Mouse (Mus musculus) embryonic facial prominence, embryonic 11.5 days (tissue): ENCODE measurements at regions not wholly inside any gene's neighbourhood (a gene's known extent, or its start where the extent isn't known, plus 50 kb on each side); places are given as distances from the start of the nearest gene placed in this dataset.

ENCODE experiments used
- ATAC-seq: fragments of 200-750 bp; cut with Nextera tagmentation; replicated peaks from 2 replicates; pipeline ENCODE4 v1.8.0; 2017; ENCODE audit warnings: low read depth; ENCODE audit not compliant: insufficient number of reproducible peaks, low FRiP score, low TSS enrichment
- DNase-seq: peaks from one replicate; pipeline ENCODE4 v3.0.0-alpha.2; 2015; ENCODE audit warnings: low spot score
- H3K27ac ChIP-seq: fragments of 300-500 bp; sonication (generic); replicated peaks from 2 replicates; pipeline ENCODE4 v1.5.1; 2014; ENCODE audit warnings: mild to moderate bottlenecking, low read depth, low read length, control low read depth
- H3K27me3 ChIP-seq: fragments of 300-500 bp; sonication (generic); 2 replicates; pipeline ENCODE4 v1.6.1; 2014; ENCODE audit warnings: mild to moderate bottlenecking, low read length, moderate library complexity, mixed read lengths; ENCODE audit not compliant: control insufficient read depth, insufficient read depth
- H3K36me3 ChIP-seq: fragments of 300-500 bp; sonication (generic); replicated peaks from 2 replicates; pipeline ENCODE4 v1.6.1; 2014; ENCODE audit warnings: low read depth, mild to moderate bottlenecking, low read length, moderate library complexity, mixed read lengths; ENCODE audit not compliant: control insufficient read depth, insufficient read depth
- H3K4me1 ChIP-seq: fragments of 300-500 bp; sonication (generic); 2 replicates; pipeline ENCODE4 v1.6.1; 2014; ENCODE audit warnings: low read length, mixed read lengths; ENCODE audit not compliant: control insufficient read depth, insufficient read depth
- H3K4me2 ChIP-seq: fragments of 300-500 bp; sonication (generic); 2 replicates; pipeline ENCODE4 v1.6.1; 2014; ENCODE audit warnings: low read depth, mild to moderate bottlenecking, control low read depth, low read length, moderate library complexity
- H3K4me3 ChIP-seq: fragments of 300-500 bp; sonication (generic); 2 replicates; pipeline ENCODE4 v1.5.1; 2014; ENCODE audit warnings: low read depth, low read length, control low read depth
- H3K9ac ChIP-seq: fragments of 300-500 bp; sonication (generic); replicated peaks from 2 replicates; pipeline ENCODE4 v1.6.1; 2014; ENCODE audit warnings: mild to moderate bottlenecking, control low read depth, low read length
- H3K9me3 ChIP-seq: fragments of 300-500 bp; sonication (generic); replicated peaks from 2 replicates; pipeline ENCODE4 v1.6.1; 2016; ENCODE audit warnings: mild to moderate bottlenecking, low read length, inconsistent platforms, mixed read lengths; ENCODE audit not compliant: control insufficient read depth
- WGBS: fragments of 180-500 bp; shearing (Covaris S2); extraction: QIAGEN DNeasy Blood & Tissue Kit; methylation state at CpG from one replicate; pipeline ENCODE4 v1.1.7; 2014; 5-methylcytosine and 5-hydroxymethylcytosine counted together

- 91% methylated on average over 2 of the region's 2 CpGs for WGBS
- Histone ChIP-seq H3K4me1 (no peaks in the 10 kb centered on the region), H3K27ac (no peak overlapping the region), H3K9me3 (no peaks in the 10 kb centered on the region), H3K27me3 (no peaks in the 10 kb centered on the region), H3K9ac (no peak overlapping the region), H3K4me2 (no peak overlapping the region), H3K4me3 (no peak overlapping the region), H3K36me3 (no peaks in the 10 kb centered on the region)
- DNase-seq, result no peak
- ATAC-seq, result no peak
Observed at GRCm38 (mm10) chr13:39566491-39566890, 605.8 kb upstream of the Slc35b3 start.

- peak; percentile 72 for ATAC-seq
- 34% methylated on average over 14 of the region's 14 CpGs for WGBS
Observed at GRCm38 (mm10) chr13:39537724-39538440, 577.2 kb upstream of the Slc35b3 start.

GRCm38 (mm10) chr13:39526469-39526868 is 565.8 kb upstream of the Slc35b3 start:
- H3K4me2 ChIP-seq, result no peak overlapping the region
- ATAC-seq (no peak), DNase-seq (peak; percentile 9)
- no peaks in the 10 kb centered on the region for H3K4me1 ChIP-seq
- H3K9ac ChIP-seq, result no peak overlapping the region
- no peak overlapping the region for H3K4me3 ChIP-seq
- H3K9me3 ChIP-seq, result no peaks in the 10 kb centered on the region
- no peak overlapping the region for H3K27ac ChIP-seq
- 0 out of 2 replicates have a peak, but pooled peaks cover 2% of the 10 kb centered on the region for H3K27me3 ChIP-seq
- 92% methylated on average over 1 of the region's 1 CpGs for WGBS
- no peaks in the 10 kb centered on the region for H3K36me3 ChIP-seq

More at GRCm38 (mm10) chr13:39537724-39538440, 577.2 kb upstream of the Slc35b3 start:
- Histone ChIP-seq H3K36me3 (no peaks in the 10 kb centered on the region), H3K27ac (no peak overlapping the region), H3K4me3 (no peak overlapping the region), H3K4me1 (no peaks in the 10 kb centered on the region), H3K9me3 (no peaks in the 10 kb centered on the region), H3K4me2 (no peak overlapping the region), H3K9ac (no peak overlapping the region), H3K27me3 (no peaks in the 10 kb centered on the region)
- DNase-seq, result peak; percentile 72

GRCm38 (mm10) chr13:39523856-39524301 is 563.2 kb upstream of the Slc35b3 start:
- Histone ChIP-seq H3K9me3 (no peaks in the 10 kb centered on the region), H3K27ac (no peak overlapping the region), H3K4me2 (no peak overlapping the region), H3K27me3 (0 out of 2 replicates have a peak, but pooled peaks cover 2% of the 10 kb centered on the region), H3K36me3 (no peaks in the 10 kb centered on the region), H3K9ac (no peak overlapping the region), H3K4me3 (no peak overlapping the region), H3K4me1 (no peaks in the 10 kb centered on the region)
- ATAC-seq (peak; percentile 88), DNase-seq (peak; percentile 64)
- 14% methylated on average over 9 of the region's 9 CpGs for WGBS

- Histone ChIP-seq H3K9me3 (no peaks in the 10 kb centered on the region), H3K27me3 (0 out of 2 replicates have a peak, but pooled peaks cover 2% of the 10 kb centered on the region), H3K4me2 (no peak overlapping the region), H3K4me1 (no peaks in the 10 kb centered on the region), H3K9ac (no peak overlapping the region), H3K4me3 (no peak overlapping the region), H3K27ac (no peak overlapping the region), H3K36me3 (no peaks in the 10 kb centered on the region)
- ATAC-seq (0 out of 2 replicates have a peak, but pooled peaks have one; percentile 15), DNase-seq (peak; percentile 2)
- WGBS, result 55% methylated on average over 5 of the region's 5 CpGs
Observed at GRCm38 (mm10) chr13:39523246-39523850, 562.7 kb upstream of the Slc35b3 start.

GRCm38 (mm10) chr13:39520846-39521245 is 560.2 kb upstream of the Slc35b3 start:
- 0 out of 2 replicates have a peak, but pooled peaks cover 2% of the 10 kb centered on the region for H3K27me3 ChIP-seq
- no peaks in the 10 kb centered on the region for H3K4me1 ChIP-seq
- no peaks in the 10 kb centered on the region for H3K36me3 ChIP-seq
- WGBS, result 96% methylated on average over 9 of the region's 9 CpGs
- DNase-seq (no peak), ATAC-seq (no peak)
- no peak overlapping the region for H3K4me3 ChIP-seq
- no peak overlapping the region for H3K9ac ChIP-seq
- H3K9me3 ChIP-seq, result no peaks in the 10 kb centered on the region
- no peak overlapping the region for H3K4me2 ChIP-seq
- H3K27ac ChIP-seq, result no peak overlapping the region

GRCm38 (mm10) chr13:39516106-39516505 is 555.4 kb upstream of the Slc35b3 start:
- no peaks in the 10 kb centered on the region for H3K4me1 ChIP-seq
- no peaks in the 10 kb centered on the region for H3K27me3 ChIP-seq
- no peak overlapping the region for H3K27ac ChIP-seq
- H3K4me2 ChIP-seq, result no peak overlapping the region
- 46% methylated on average over 8 of the region's 8 CpGs for WGBS
- H3K9me3 ChIP-seq, result no peaks in the 10 kb centered on the region
- H3K4me3 ChIP-seq, result no peak overlapping the region
- no peak for DNase-seq
- no peaks in the 10 kb centered on the region for H3K36me3 ChIP-seq
- no peak overlapping the region for H3K9ac ChIP-seq
- no peak for ATAC-seq

- Histone ChIP-seq H3K9me3 (no peaks in the 10 kb centered on the region), H3K27ac (no peak overlapping the region), H3K4me1 (no peaks in the 10 kb centered on the region), H3K36me3 (no peaks in the 10 kb centered on the region), H3K9ac (no peak overlapping the region), H3K27me3 (no peaks in the 10 kb centered on the region), H3K4me3 (no peak overlapping the region), H3K4me2 (no peak overlapping the region)
- no peak for ATAC-seq
- WGBS, result 80% methylated on average over 7 of the region's 7 CpGs
- DNase-seq, result no peak
Observed at GRCm38 (mm10) chr13:39489806-39490205, 529.1 kb upstream of the Slc35b3 start.
